Mouse (Mus musculus) layer of hippocampus, postnatal 36 days (tissue): Measurements from ENCODE around the gene Eif1ad. TPM values are rescaled to one million over a fixed set of nuclear protein-coding genes. Genes with fewer than 3 reads are reported as not detected.
"Not testable (repeated sequence)": the region's sequence is repeated elsewhere in the genome, so short reads cannot be mapped to it uniquely, and the experiment has no call there.

Experiments used
- DNase-seq, 2 experiments: peaks; one replicate each; pipeline ENCODE4 v3.0.0; 2022
- total RNA-seq, 2 experiments: library from RNA; stranded (reverse); gene quantifications; 2 replicates each; pipeline ENCODE4 v1.2.3; 2021

Eif1ad gene
- total RNA-seq, 2 experiments from 2014 or later = 20.6 to 21.3 TPM

DNA sequence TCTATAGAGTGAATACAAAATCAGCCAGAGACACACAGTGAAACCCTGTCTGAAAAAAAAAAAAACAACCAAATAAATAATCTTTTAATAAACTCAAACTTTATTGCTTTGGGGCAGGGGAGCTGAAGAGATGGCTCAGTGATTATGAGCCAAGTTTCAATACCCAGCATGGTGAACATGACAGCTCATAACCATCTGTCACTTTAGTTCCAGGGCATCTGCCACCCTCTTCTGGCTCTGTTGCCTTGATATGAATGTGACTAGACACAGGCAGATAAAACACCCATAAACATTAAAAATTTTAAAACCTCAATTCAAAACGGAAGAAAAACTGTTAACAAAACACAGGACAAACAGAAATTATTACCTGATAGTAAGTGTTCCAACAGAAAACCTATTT lies 10.9 kb downstream of the Eif1ad start:
- peak; percentile 57 to 64 for DNase-seq

- DNase-seq = no peak
These were observed 16.8 kb downstream of the Eif1ad start for GRCm38 (mm10) chr19:5383326-5383725.

GRCm38 (mm10) chr19:5384715-5385114 lies 18.2 kb downstream of the Eif1ad start:
- no peak for DNase-seq

- no peak for DNase-seq
These were observed 21.5 kb downstream of the Eif1ad start for GRCm38 (mm10) chr19:5388011-5388441.

- DNase-seq = peak; percentile 94 to 95
These were observed 22.2 kb downstream of the Eif1ad start, which contains the start of gene Sart1 for GRCm38 (mm10) chr19:5388588-5389242. Gene Sart1, minus strand, starts transcription at chr19:5388703.

- no peak for DNase-seq
These were observed 23.1 kb downstream of the Eif1ad start for GRCm38 (mm10) chr19:5389647-5390046.

DNA sequence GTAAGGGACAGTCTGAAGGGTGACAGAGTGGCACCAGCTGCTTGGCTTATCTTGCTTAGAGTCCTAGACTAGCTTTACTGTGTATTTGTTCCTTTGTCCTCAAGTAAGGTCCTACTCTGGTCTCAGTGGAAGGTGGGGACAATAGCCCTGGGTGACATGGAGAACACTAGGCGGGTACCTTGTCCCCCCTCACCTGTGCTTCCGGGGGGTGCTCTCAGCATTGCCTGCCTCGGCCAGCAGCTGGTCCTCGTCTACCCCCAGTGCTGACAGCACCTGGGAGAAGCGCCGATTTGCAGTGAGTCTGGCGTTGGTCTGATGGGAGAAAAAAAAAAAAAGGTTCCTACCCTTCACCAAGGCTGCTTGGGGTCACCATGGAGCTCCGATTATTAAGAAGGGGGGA lies 23.9 kb downstream of the Eif1ad start:
- no peak for DNase-seq

- no peak for DNase-seq
These were observed 26.4 kb downstream of the Eif1ad start for GRCm38 (mm10) chr19:5392892-5393291.

DNA sequence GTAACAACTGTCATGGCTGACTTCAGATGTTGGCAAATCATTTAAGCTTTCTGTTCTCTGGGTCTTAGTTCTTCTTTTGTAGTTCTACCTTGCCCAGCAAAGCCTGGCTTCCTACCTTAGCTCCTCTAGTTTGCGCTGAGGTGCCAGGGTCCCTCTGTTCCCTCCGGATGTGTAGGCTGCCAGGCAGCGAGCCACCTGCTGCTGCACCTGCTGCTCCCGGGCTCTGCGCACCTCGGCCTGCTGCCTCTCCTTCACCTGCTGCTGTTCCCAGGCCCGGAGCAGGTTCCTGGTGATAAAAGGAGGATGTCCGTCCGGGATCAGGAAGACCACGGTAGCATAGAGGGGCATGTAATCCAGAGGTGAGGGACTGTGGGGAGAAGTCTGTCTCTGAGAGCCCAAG lies 27.6 kb downstream of the Eif1ad start:
- no peak for DNase-seq

DNA sequence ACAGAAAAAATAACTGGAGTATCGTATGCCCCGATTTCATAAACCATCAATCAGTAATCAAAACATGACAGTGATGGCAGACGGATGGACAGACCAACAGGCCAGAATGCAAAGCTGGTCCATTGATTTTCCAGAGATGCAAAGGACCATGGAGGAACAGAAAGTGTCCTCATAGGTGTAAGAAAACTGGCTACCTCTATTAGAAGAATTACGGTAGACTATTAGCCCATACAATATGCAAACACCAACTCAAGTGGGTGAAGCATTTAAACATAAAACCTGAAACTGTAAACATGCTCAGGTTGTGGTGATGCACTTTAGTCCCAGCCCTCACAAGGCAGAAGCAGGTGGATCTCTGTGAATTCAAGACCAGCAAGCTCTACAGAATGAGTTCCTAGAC lies 28.8 kb downstream of the Eif1ad start:
- no peak for DNase-seq

DNA sequence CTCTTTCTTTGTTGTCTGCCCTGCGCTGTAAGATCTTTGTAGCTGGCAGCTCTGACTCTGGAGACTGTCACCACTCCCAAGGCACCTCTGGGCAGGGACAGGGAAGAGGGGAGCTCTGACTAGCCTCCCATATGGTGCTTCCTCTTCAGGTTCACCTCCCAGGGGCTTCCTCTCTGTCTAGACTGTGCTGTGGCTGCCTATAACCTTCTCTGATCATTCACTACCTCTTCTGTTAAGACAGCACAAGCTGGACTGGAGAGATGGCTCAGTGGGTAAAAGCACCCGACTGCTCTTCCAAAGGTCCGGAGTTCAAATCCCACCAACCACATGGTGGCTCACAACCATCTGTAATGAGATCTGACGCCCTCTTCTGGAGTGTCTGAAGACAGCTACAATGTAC lies 34.5 kb downstream of the Eif1ad start:
- DNase-seq = not testable (repeated sequence)

DNA sequence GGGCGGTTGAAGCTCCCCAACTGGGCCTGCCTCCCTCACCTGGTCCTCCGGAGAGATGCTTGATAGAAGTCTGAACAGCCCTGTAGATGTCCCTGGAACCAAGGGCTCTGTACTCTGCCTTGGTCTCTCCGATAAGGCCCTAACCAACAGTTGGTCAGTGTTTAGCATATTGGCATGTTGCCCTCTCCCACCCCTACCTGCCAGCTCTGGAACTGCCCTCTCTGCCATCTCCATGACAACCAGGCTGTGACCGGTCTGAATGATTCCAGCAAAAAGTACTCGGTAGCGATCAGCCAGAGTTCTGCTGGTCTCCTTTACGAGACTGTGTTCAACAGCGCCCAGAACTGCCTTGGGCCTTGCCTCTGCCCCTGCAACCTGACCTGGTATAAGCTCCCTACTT lies 35.8 kb downstream of the Eif1ad start, which contains the start of gene Tsga10ip:
Tsga10ip (minus strand) TSS at position 234 of the 400 bp plus-strand sequence.
- DNase-seq = no peak

DNA sequence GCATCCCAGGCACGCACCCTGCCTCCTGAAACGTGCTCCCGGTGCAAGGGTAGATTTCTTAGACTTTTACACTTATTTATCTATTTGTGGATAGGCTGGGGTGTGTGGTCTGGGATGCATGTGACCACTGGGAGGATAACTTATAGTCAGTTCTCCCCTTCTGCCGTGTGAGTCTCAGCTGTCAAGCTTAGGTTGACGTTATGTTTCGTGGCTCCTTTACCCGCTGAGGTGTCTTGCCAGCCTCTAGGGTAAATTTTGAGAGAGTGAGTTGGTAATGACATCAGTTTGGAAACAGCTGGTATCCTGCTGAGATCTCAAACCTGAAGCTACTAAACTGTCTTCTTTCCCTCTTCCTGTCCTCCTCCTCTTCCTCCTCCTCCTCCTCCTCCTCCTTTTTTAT lies 39.4 kb downstream of the Eif1ad start:
- DNase-seq = no peak

GRCm38 (mm10) chr19:5406531-5407126 lies 40.1 kb downstream of the Eif1ad start:
- DNase-seq = not testable (repeated sequence)

DNA sequence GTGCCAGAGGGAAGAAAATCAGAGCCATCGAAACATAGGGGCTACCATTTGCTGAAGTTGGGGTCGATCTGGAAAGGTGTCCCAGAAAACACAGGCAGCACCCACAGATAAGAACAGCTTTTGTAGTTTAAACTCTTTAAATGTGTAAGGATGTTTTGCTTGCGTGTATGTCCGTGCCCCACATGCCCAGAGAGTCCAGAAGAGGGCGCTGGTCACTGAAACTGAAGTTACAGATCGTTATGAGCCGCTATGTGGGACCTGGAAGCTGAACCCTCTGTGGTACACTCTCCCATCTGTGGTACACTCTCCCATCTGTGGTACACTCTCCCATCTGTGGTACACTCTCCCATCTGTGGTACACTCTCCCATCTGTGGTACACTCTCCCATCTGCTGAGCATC lies 40.6 kb downstream of the Eif1ad start:
- peak in 1 of 2 experiments; percentile 35 for DNase-seq

GRCm38 (mm10) chr19:5408057-5409001 lies 41.8 kb downstream of the Eif1ad start:
- DNase-seq = no peak

GRCm38 (mm10) chr19:5409068-5409467 lies 42.5 kb downstream of the Eif1ad start:
- no peak for DNase-seq

DNA sequence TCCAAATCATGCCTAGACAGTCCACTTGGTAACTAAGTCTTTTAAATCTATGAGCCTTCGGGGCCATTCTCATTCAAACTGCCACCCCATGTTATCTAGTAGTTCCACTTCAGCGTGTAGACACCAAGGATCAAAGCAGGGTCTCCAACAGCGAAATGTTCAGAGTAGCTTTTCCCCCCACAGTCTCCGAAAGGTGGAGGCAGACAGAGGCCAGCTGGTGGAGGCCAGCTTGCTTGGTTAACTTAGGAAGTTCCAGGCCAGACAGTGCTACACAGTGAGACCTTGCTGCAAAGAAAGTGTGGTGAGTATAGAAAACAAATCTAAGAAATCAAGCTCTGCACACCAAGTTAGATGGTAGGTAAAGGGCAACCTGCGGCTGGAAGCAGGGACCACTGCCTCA lies 44.1 kb downstream of the Eif1ad start:
- no peak for DNase-seq

GRCm38 (mm10) chr19:5411961-5412360 lies 45.4 kb downstream of the Eif1ad start:
- no peak for DNase-seq

- DNase-seq = no peak
These were observed 47.3 kb downstream of the Eif1ad start for GRCm38 (mm10) chr19:5413840-5414239.

DNA sequence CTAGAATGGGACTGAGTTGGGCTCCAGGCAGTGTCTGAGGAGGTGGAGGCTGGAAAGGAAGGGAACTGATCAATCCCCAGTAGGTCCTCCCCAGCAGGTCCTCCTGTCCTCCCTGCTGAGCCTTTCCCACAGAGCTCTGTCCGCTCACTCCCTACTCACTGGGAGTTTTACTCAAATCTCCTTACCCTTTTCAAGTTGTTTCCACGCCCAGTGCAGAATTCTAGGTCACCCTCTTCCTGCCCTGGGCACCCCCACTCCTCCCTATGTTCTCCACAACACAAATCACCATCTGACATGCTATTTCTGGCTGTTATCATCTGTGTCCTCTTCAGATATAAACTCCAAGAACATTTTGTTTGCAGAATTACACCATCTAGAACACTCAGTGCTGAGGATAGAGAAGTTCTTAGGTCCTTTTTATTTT lies 48.0 kb downstream of the Eif1ad start:
- DNase-seq = peak in 1 of 2 experiments; percentile 27

DNA sequence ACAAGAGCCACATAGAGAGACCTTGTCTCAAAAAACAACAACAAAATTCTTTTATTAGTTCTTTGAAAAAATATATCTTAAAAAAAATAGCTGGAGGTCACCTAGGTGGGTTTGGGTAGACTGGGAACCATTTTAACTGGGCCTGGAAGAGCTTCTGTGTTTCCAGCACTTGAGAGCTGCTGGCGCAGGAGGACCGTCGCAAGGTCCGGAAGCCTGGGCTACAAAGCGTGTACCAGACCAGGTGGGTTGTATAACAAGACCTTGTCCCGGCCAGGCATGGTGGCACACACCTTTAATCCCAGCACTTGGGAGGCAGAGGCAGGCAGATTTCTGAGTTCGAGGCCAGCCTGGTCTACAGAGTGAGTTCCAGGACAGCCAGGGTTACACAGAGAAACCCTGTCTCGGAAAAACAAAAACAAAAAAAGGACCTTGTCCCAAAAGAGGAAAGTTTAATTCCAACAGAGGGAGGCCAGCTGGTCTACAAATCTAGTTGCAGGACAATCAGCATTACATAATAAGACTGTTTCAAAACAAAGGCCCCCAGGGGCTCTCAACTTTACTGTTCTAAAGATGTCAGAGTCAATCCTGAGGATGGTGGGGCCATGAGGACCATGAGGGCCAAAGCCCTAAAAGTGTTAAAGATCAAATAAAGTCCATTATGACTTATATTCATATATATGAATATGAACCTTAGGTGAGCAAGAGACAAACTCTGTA lies 52.4 kb downstream of the Eif1ad start:
- DNase-seq = no peak
